Mouse (Mus musculus): ENCODE data around the gene Atxn2l. TPM values are rescaled to one million over a fixed set of nuclear protein-coding genes. Genes with fewer than 3 reads are reported as not detected.

Gene Atxn2l
- polyA plus RNA-seq, 1 experiment from 2014 or later: 16.9 TPM

DNA sequence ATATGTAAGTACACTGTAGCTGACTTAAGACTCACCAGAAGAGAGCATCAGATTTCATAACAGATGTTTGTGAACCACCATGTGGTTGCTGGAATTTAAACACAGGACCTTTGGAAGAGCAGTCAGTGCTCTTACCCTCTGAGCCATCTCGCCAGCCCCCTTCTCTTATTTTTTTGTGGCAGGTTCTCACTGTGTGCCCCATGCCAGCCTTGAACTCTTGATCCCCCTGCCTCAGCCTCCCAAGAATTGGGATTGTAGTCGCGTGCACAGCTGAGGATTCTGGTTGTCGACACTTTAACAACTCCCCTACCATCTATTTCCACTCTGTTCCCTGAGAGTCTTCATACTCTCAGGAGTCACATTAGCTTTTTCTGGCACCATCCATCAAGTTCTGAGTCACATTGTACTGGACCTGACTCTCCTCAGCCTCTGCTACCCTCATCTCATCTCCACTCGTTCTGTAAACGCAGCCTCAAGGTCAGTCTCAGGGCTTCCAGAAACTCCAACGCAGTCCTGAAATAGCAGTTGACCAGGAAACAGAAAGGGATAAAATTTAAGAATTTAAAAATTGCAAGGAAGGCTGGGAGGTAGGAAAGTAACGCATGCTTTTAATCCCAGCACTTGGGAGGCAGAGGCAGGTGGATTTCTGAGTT lies 4.0 kb upstream of the Atxn2l start:
- Histone ChIP-seq H3K27me3 (ENCODE audit: control insufficient read depth, insufficient read depth, low read length) (no peaks in the 10 kb centered on the region), H3K9me3 (ENCODE audit: control insufficient read depth, low read length) (no peaks in the 10 kb centered on the region), H3K27ac (replicated peaks) (no peak overlapping the region), H3K4me1 (replicated peaks; ENCODE audit: control insufficient read depth, insufficient read depth) (no peaks in the 10 kb centered on the region), H3K9ac (ENCODE audit: low read length) (no peak overlapping the region), H3K4me3 (ENCODE audit: low read depth, low read length) (no peak overlapping the region), H3K36me3 (ENCODE audit: control insufficient read depth, insufficient read depth, low read length) (no peaks in the 10 kb centered on the region), H3K4me2 (replicated peaks; ENCODE audit: low read depth) (no peak overlapping the region)
- WGBS: 65% methylated on average over 8 of the region's 8 CpGs
- no peak for ATAC-seq (ENCODE audit: low FRiP score, low TSS enrichment)
- no peak for DNase-seq (ENCODE audit: low spot score)
- no peak for TF ChIP-seq CTCF (IDR thresholded peaks at IDR 0.05; ENCODE audit: low read depth)
- no peak for TF ChIP-seq EP300 (optimal IDR thresholded peaks at IDR 0.05)

DNA sequence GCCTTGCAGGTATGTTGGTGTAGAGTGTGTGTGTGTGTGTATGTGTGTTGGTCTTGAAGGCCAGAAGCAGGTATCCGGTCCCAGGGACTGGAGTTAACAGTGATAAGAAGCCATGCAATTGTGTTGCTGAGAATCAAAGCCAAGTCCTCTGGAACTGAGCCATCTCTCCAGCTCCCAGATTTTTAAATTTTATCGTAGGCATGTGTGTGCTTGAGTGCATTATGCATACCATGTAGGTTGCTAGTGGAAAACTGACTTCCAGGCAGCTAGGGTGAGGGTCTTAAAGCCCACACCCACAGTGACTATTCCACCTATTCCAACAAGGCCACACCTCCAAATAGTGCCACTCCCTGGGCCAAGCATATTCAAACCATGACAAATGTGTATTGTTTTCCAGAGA lies 1.7 kb upstream of the Atxn2l start:
- Histone ChIP-seq H3K36me3 (ENCODE audit: control insufficient read depth, insufficient read depth, low read length) (peaks cover 11% of the 10 kb centered on the region), H3K9me3 (ENCODE audit: control insufficient read depth, low read length) (no peaks in the 10 kb centered on the region), H3K27me3 (ENCODE audit: control insufficient read depth, insufficient read depth, low read length) (no peaks in the 10 kb centered on the region), H3K9ac (ENCODE audit: low read length) (no peak overlapping the region), H3K27ac (replicated peaks) (no peak overlapping the region), H3K4me2 (replicated peaks; ENCODE audit: low read depth) (no peak overlapping the region), H3K4me1 (replicated peaks; ENCODE audit: control insufficient read depth, insufficient read depth) (no peaks in the 10 kb centered on the region), H3K4me3 (ENCODE audit: low read depth, low read length) (no peak overlapping the region)
- DNase-seq (ENCODE audit: low spot score) (peak; percentile 14), ATAC-seq (ENCODE audit: low FRiP score, low TSS enrichment) (no peak)
- TF ChIP-seq CTCF (IDR thresholded peaks at IDR 0.05; ENCODE audit: low read depth) (no peak), EP300 (optimal IDR thresholded peaks at IDR 0.05) (no peak)
- WGBS: 44% methylated on average over 2 of the region's 2 CpGs

DNA sequence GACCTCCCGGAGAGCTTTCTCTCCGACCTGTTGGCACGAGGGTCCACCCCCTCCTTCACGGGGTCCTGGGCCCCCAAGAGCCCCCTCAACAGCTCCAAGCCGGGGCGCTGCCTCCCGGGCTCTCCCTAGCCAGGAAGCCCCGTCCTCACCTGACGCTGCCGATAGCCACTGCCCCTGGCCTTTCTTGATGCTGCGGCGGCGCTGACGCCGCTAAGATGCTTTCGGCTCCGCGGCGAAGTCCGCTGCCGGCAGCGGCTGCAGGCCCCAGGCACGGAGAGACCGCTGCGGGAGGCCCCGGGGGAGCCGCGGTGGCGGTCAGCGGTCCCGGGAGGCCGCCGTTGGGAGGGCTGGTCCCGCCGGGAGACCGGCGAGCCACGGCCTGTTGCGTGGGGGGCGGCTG lies 486 bp downstream of the Atxn2l start:
- no peaks in the 10 kb centered on the region for H3K9me3 ChIP-seq (ENCODE audit: control insufficient read depth, low read length)
- 0% methylated on average over 36 of the region's 40 CpGs for WGBS
- H3K27ac ChIP-seq (replicated peaks): peak overlapping the region; percentile 100
- H3K27me3 ChIP-seq (ENCODE audit: control insufficient read depth, insufficient read depth, low read length): no peaks in the 10 kb centered on the region
- H3K9ac ChIP-seq (ENCODE audit: low read length): peak overlapping the region; percentile 99
- TF ChIP-seq CTCF (IDR thresholded peaks at IDR 0.05; ENCODE audit: low read depth) (no peak), EP300 (optimal IDR thresholded peaks at IDR 0.05) (no peak)
- H3K36me3 ChIP-seq (ENCODE audit: control insufficient read depth, insufficient read depth, low read length): peaks cover 26% of the 10 kb centered on the region
- peak overlapping the region; percentile 69 for H3K4me2 ChIP-seq (replicated peaks; ENCODE audit: low read depth)
- peak overlapping the region; percentile 100 for H3K4me3 ChIP-seq (ENCODE audit: low read depth, low read length)
- DNase-seq (ENCODE audit: low spot score) (no peak), ATAC-seq (ENCODE audit: low FRiP score, low TSS enrichment) (no peak)
- no peaks in the 10 kb centered on the region for H3K4me1 ChIP-seq (replicated peaks; ENCODE audit: control insufficient read depth, insufficient read depth)

DNA sequence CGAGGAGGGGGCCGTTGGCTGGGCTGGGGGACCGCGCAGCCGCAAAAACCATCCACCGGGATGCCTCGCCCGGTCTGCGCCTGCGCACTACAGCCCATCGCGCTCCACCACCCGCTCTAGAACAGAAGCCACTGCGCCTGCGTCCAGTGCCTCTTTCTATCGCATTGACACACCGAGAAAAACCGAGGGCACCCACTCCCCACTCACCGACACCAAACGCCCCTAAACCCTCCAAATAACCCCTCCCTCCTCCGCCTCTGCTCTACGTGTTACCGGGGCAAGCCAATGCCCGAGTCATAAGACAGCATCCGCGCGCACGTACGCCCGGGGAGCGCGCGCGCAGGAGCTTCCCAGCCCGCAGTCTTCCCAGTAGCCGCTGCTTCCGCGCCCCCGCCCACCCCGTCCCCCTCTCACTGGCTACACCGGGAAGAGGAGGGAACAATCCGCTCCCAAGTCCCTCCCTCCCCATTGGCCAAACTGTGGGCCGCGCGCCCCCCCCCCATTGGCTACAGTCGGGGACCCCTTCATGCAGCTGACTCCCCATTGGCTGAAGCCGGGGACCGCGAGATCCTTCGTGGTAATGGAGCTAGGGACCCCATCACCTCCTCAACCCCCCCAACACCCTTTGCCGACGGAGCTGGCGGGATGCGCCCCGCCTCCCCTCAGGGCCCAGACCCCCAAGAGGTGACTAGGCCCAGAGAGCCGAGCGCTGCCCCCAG lies 1.1 kb downstream of the Atxn2l start:
- peak; percentile 97 for DNase-seq (ENCODE audit: low spot score)
- H3K9ac ChIP-seq (ENCODE audit: low read length): peak overlapping the region; percentile 99
- peaks cover 29% of the 10 kb centered on the region for H3K36me3 ChIP-seq (ENCODE audit: control insufficient read depth, insufficient read depth, low read length)
- peak overlapping the region; percentile 69 for H3K4me2 ChIP-seq (replicated peaks; ENCODE audit: low read depth)
- no peaks in the 10 kb centered on the region for H3K4me1 ChIP-seq (replicated peaks; ENCODE audit: control insufficient read depth, insufficient read depth)
- no peaks in the 10 kb centered on the region for H3K9me3 ChIP-seq (ENCODE audit: control insufficient read depth, low read length)
- WGBS: under 1% methylated on average over 49 of the region's 57 CpGs
- H3K27me3 ChIP-seq (ENCODE audit: control insufficient read depth, insufficient read depth, low read length): no peaks in the 10 kb centered on the region
- TF ChIP-seq EP300 (optimal IDR thresholded peaks at IDR 0.05): peak; percentile 22
- TF ChIP-seq CTCF (IDR thresholded peaks at IDR 0.05; ENCODE audit: low read depth): peak; percentile 1; the same call in 1 of the 2 replicates
- peak overlapping the region; percentile 100 for H3K27ac ChIP-seq (replicated peaks)
- H3K4me3 ChIP-seq (ENCODE audit: low read depth, low read length): peak overlapping the region; percentile 100
- peak; percentile 85 for ATAC-seq (ENCODE audit: low FRiP score, low TSS enrichment)

DNA sequence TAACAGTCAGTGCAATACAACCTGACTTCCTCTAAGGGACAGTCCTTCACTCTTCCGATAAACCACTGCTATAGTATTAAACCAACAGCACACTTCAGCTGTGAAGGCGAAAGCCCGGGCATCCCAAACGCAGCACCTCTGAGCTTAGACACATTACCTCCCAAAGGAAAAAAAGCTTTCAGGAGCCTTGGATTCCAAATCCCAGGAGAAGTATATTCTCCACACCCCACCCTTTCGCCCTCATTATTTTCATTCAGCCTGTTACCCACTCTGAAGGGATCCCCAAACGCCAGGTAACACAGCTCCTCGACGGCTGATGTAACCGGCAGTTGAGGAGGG lies 1.6 kb downstream of the Atxn2l start:
- WGBS: 4% methylated on average over 9 of the region's 9 CpGs
- H3K27ac ChIP-seq (replicated peaks): peak overlapping the region; percentile 100
- H3K36me3 ChIP-seq (ENCODE audit: control insufficient read depth, insufficient read depth, low read length): peaks cover 31% of the 10 kb centered on the region
- DNase-seq (ENCODE audit: low spot score) (no peak), ATAC-seq (ENCODE audit: low FRiP score, low TSS enrichment) (no peak)
- no peaks in the 10 kb centered on the region for H3K4me1 ChIP-seq (replicated peaks; ENCODE audit: control insufficient read depth, insufficient read depth)
- no peaks in the 10 kb centered on the region for H3K27me3 ChIP-seq (ENCODE audit: control insufficient read depth, insufficient read depth, low read length)
- H3K4me3 ChIP-seq (ENCODE audit: low read depth, low read length): peak overlapping the region; percentile 100
- peak overlapping the region; percentile 69 for H3K4me2 ChIP-seq (replicated peaks; ENCODE audit: low read depth)
- H3K9me3 ChIP-seq (ENCODE audit: control insufficient read depth, low read length): no peaks in the 10 kb centered on the region
- TF ChIP-seq CTCF (IDR thresholded peaks at IDR 0.05; ENCODE audit: low read depth): no peak
- TF ChIP-seq EP300 (optimal IDR thresholded peaks at IDR 0.05): no peak
- peak overlapping the region; percentile 99 for H3K9ac ChIP-seq (ENCODE audit: low read length)

DNA sequence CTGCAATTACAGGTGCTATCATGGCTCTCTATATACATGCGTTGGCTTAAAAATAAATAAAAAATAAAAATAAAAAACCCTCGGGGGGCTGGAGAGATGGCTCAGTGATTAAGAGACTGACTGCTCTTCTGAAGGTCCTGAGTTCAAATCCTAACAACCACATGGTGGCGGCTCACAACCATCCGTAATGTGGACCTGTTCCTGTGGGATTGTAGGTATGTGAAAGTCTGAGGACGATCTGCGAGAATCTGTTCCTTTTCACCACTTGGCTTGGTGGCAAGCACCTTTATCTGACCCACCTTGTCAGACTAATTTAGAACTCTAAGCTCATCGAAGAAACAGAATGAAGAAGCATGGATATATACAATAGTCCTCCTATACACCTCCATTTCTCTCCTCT lies 3.8 kb downstream of the Atxn2l start:
- no peaks in the 10 kb centered on the region for H3K4me1 ChIP-seq (replicated peaks; ENCODE audit: control insufficient read depth, insufficient read depth)
- H3K9me3 ChIP-seq (ENCODE audit: control insufficient read depth, low read length): no peaks in the 10 kb centered on the region
- 90% methylated on average over 7 of the region's 7 CpGs for WGBS
- no peaks in the 10 kb centered on the region for H3K27me3 ChIP-seq (ENCODE audit: control insufficient read depth, insufficient read depth, low read length)
- no peak overlapping the region for H3K4me3 ChIP-seq (ENCODE audit: low read depth, low read length)
- H3K4me2 ChIP-seq (replicated peaks; ENCODE audit: low read depth): no peak overlapping the region
- no peak for TF ChIP-seq CTCF (IDR thresholded peaks at IDR 0.05; ENCODE audit: low read depth)
- no peak for TF ChIP-seq EP300 (optimal IDR thresholded peaks at IDR 0.05)
- ATAC-seq (ENCODE audit: low FRiP score, low TSS enrichment): no peak
- DNase-seq (ENCODE audit: low spot score): no peak
- no peak overlapping the region for H3K9ac ChIP-seq (ENCODE audit: low read length)
- no peak overlapping the region for H3K27ac ChIP-seq (replicated peaks)
- peaks cover 49% of the 10 kb centered on the region for H3K36me3 ChIP-seq (ENCODE audit: control insufficient read depth, insufficient read depth, low read length)
